Mouse (Mus musculus) NIH3T3 (cell line): ENCODE measurements at regions not wholly inside any gene's neighbourhood (a gene's known extent, or its start where the extent isn't known, plus 50 kb on each side); places are given as distances from the start of the nearest gene placed in this dataset.
A peak's percentile ranks its signal among the peaks of the same experiment; 100 is the strongest.

Source experiments
- DNase-seq: peaks from one replicate; pipeline ENCODE4 v3.0.0-alpha.2; 2012; ENCODE audit warnings: low read depth

- DNase-seq = peak; percentile 26
Observed at GRCm38 (mm10) chr6:147686927-147687326, 211.3 kb downstream of the Ccdc91 start.

- no peak for DNase-seq
Observed at GRCm38 (mm10) chr6:147698255-147698654, 222.6 kb downstream of the Ccdc91 start.

GRCm38 (mm10) chr6:147699449-147699848, 223.8 kb downstream of the Ccdc91 start:
- no peak for DNase-seq

- DNase-seq = peak; percentile 22
Observed at GRCm38 (mm10) chr6:147700629-147701028, 225.0 kb downstream of the Ccdc91 start.

- DNase-seq = no peak
Observed at GRCm38 (mm10) chr6:147701956-147702355, 226.3 kb downstream of the Ccdc91 start.

GRCm38 (mm10) chr6:147704297-147704696, 228.7 kb downstream of the Ccdc91 start:
- DNase-seq = no peak

- DNase-seq = no peak
Observed at GRCm38 (mm10) chr6:147705936-147706335, 230.3 kb downstream of the Ccdc91 start.

GRCm38 (mm10) chr6:147706741-147707140, 231.1 kb downstream of the Ccdc91 start:
- no peak for DNase-seq

GRCm38 (mm10) chr6:147718052-147718712, 242.6 kb downstream of the Ccdc91 start:
- DNase-seq = peak; percentile 79

GRCm38 (mm10) chr6:147718713-147719490, 243.3 kb downstream of the Ccdc91 start:
- no peak for DNase-seq

- DNase-seq = no peak
Observed at GRCm38 (mm10) chr6:147719539-147719938, 243.9 kb downstream of the Ccdc91 start.

GRCm38 (mm10) chr6:147723336-147723735, 247.7 kb downstream of the Ccdc91 start:
- DNase-seq = no peak

GRCm38 (mm10) chr6:147726987-147727386, 251.4 kb downstream of the Ccdc91 start:
- no peak for DNase-seq

GRCm38 (mm10) chr6:147727644-147728533, 252.3 kb downstream of the Ccdc91 start:
- DNase-seq = no peak

GRCm38 (mm10) chr6:147729721-147730120, 254.1 kb downstream of the Ccdc91 start:
- DNase-seq = no peak

GRCm38 (mm10) chr6:147738621-147739325, 263.1 kb downstream of the Ccdc91 start:
- no peak for DNase-seq

GRCm38 (mm10) chr6:147741446-147741845, 265.8 kb downstream of the Ccdc91 start:
- peak; percentile 86 for DNase-seq

- DNase-seq = peak; percentile 81
Observed at GRCm38 (mm10) chr6:147744081-147744480, 268.5 kb downstream of the Ccdc91 start.

- DNase-seq = no peak
Observed at GRCm38 (mm10) chr6:147745690-147746089, 270.1 kb downstream of the Ccdc91 start.

GRCm38 (mm10) chr6:147747945-147748344, 272.3 kb downstream of the Ccdc91 start:
- DNase-seq = peak; percentile 45

- DNase-seq = no peak
Observed at GRCm38 (mm10) chr6:147752301-147752700, 276.7 kb downstream of the Ccdc91 start.

- DNase-seq = no peak
Observed at GRCm38 (mm10) chr6:147753828-147754227, 278.2 kb downstream of the Ccdc91 start.
